ENCODE assay signal across 12 mouse cellular contexts in the genomic region with DNA sequence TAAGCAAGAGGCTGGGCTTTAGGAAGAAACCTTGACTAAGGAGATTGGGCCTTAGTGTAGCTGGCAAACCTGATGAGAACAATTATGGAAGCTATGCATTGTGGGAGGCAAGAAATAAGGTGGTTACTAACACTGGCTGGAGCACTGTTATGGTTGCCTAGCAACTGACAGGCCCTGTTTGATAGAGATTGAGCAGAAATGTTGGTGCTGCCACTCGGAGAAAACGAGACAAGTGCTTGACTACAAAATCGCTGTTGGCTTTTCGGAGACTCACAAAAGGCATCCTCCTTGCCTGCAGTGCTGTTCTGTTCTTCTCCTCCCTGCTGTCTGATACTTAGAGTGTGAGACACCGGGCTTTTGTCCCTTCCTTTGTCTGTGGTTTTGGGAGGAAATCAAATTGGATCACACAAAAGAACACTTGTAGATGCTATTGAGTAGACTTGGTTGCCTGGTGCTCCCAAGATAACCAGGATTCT. TPM values are rescaled to one million over a fixed set of nuclear protein-coding genes. Genes with fewer than 3 reads are reported as not detected.
DNase-seq lines count a peak whose midpoint lies in the region; ATAC-seq lines count a peak whose summit lies in the region.
"Had no signal": no experiment of that assay in that cellular context is flagged by ENCODE, and none has a peak within 500 bp of the region (broad histone marks: within the 10 kb centered on the region; RNA-seq: fewer than 3 reads in every experiment).

No protein-coding gene starts in this region.

- no peak overlapping the region for H3K4me3 ChIP-seq in embryonic facial prominence, embryonic 11.5 days (ENCODE audit: low read depth, low read length)
- H3K4me3 ChIP-seq: liver, embryonic 15.5 days; stomach, embryonic 15.5 days had no signal

- WGBS in embryonic facial prominence, embryonic 11.5 days, result 42% methylated on average over 5 of the region's 5 CpGs

- H3K9ac ChIP-seq in embryonic facial prominence, embryonic 11.5 days (replicated peaks; ENCODE audit: low read length), result no peak overlapping the region
- H3K9ac ChIP-seq: liver, embryonic 15.5 days; stomach, embryonic 15.5 days had no signal

- 0 out of 2 replicates have a peak, but pooled peaks have one; percentile 82 for ATAC-seq in embryonic facial prominence, embryonic 11.5 days (replicated peaks; ENCODE audit: insufficient number of reproducible peaks, low FRiP score, low TSS enrichment, low read depth)

- H3K4me1 ChIP-seq in embryonic facial prominence, embryonic 11.5 days (ENCODE audit: control insufficient read depth, insufficient read depth, low read length), result no peaks in the 10 kb centered on the region
- H3K4me1 ChIP-seq: liver, embryonic 15.5 days; stomach, embryonic 15.5 days had no signal

- H3K27ac ChIP-seq in embryonic facial prominence, embryonic 11.5 days (replicated peaks; ENCODE audit: low read depth, low read length), result no peak overlapping the region
- H3K27ac ChIP-seq: liver, embryonic 15.5 days; stomach, embryonic 15.5 days had no signal

- H3K27me3 ChIP-seq in embryonic facial prominence, embryonic 11.5 days (ENCODE audit: control insufficient read depth, insufficient read depth, low read length), result no peaks in the 10 kb centered on the region
- H3K27me3 ChIP-seq: liver, embryonic 15.5 days; stomach, embryonic 15.5 days had no signal

- no peaks in the 10 kb centered on the region; the same call in 1 of the 2 replicates for H3K36me3 ChIP-seq in embryonic facial prominence, embryonic 11.5 days (replicated peaks; ENCODE audit: control insufficient read depth, insufficient read depth, low read depth, low read length)
- H3K36me3 ChIP-seq: liver, embryonic 15.5 days; stomach, embryonic 15.5 days had no signal

- intact Hi-C loops in left cerebral cortex, postnatal 4 days (cut with DNase I), result no loop called here

- H3K4me2 ChIP-seq in embryonic facial prominence, embryonic 11.5 days (ENCODE audit: low read depth, low read length), result no peak overlapping the region
- H3K4me2 ChIP-seq: liver, embryonic 15.5 days; stomach, embryonic 15.5 days had no signal

- H3K9me3 ChIP-seq in embryonic facial prominence, embryonic 11.5 days (replicated peaks; ENCODE audit: control insufficient read depth, low read length), result no peaks in the 10 kb centered on the region
- H3K9me3 ChIP-seq: liver, embryonic 15.5 days; stomach, embryonic 15.5 days had no signal

- peak; percentile 39 to 40 for DNase-seq in left cerebral cortex, adult 9 months (ENCODE audit: low spot score in 2 of 2)
- no peak for DNase-seq in left cerebral cortex, postnatal 4 days
- peak; percentile 53 for DNase-seq in embryonic facial prominence, embryonic 11.5 days (ENCODE audit: low spot score)
- peak; percentile 6 for DNase-seq in induced T-regulatory cell, adult 2 months (ENCODE audit: low read depth)
- DNase-seq in retina, embryonic 14.5 days (ENCODE audit: low spot score), result peak; percentile 26
- no peak for DNase-seq in lung, adult 18-20 months
- DNase-seq in adrenal gland, postnatal 25 days, result no peak
- DNase-seq in natural killer cell, adult 2 months (ENCODE audit: low spot score in 2 of 2), result no peak
- DNase-seq: adrenal gland, postnatal 36 days; kidney, postnatal 4 days had no signal

RNA-seq across cellular contexts. Expression of gene Tdp1, which starts 38.9 kb away (rescaled TPM):
- 10 to 100 TPM; 42.9 to 45.8 TPM for total RNA-seq in left cerebral cortex, postnatal 4 days (2021)
- polyA plus RNA-seq in embryonic facial prominence, embryonic 11.5 days (2014; fragmentation: Nextera tagmentation; extraction: Ambion mirVana), result 83.1 and 83.5 TPM in 2 replicates
- total RNA-seq in adrenal gland, postnatal 25 days (2021), result 15.8 and 18.6 TPM in 2 replicates

RNA-seq across cellular contexts. Expression of gene Efcab11, which starts 38.9 kb away (rescaled TPM):
- 1 to 10 TPM; 1.2 to 1.9 TPM for total RNA-seq in left cerebral cortex, postnatal 4 days (2021)
- polyA plus RNA-seq in embryonic facial prominence, embryonic 11.5 days (2014; fragmentation: Nextera tagmentation; extraction: Ambion mirVana), result 24.4 and 27.3 TPM in 2 replicates
- total RNA-seq in adrenal gland, postnatal 25 days (2021), result 0.82 and 1.7 TPM in 2 replicates

RNA-seq across cellular contexts. Expression of gene Kcnk13, which starts 41.1 kb away (rescaled TPM):
- total RNA-seq in left cerebral cortex, postnatal 4 days (2021), result 1 to 10 TPM; 1.5 to 2.0 TPM
- 0.41 and 0.54 TPM in 2 replicates for polyA plus RNA-seq in embryonic facial prominence, embryonic 11.5 days (2014; fragmentation: Nextera tagmentation; extraction: Ambion mirVana)
- total RNA-seq in adrenal gland, postnatal 25 days (2021), result 0.57 and 0.76 TPM in 2 replicates

Comparison
In these comparisons a context has a peak if more than half of its experiments do, and no peak if none do; other contexts are left out.
1. DNase-seq: peak in left cerebral cortex, adult 9 months (2 of 2), embryonic facial prominence, embryonic 11.5 days (single experiment), induced T-regulatory cell, adult 2 months (single experiment) and retina, embryonic 14.5 days (single experiment); none in left cerebral cortex, postnatal 4 days (single experiment), lung, adult 18-20 months (0 of 2), adrenal gland, postnatal 25 days (single experiment) and natural killer cell, adult 2 months (0 of 2).